Mouse (Mus musculus) forebrain, embryonic 15.5 days (tissue): Measurements from ENCODE around the gene Slpi. TPM values are rescaled to one million over a fixed set of nuclear protein-coding genes. Genes with fewer than 3 reads are reported as not detected.

ENCODE experiments used
- ATAC-seq: fragments of 200-750 bp; cut with Nextera tagmentation; replicated peaks from 2 replicates; pipeline ENCODE4 v1.8.0; 2017; ENCODE audit warnings: mild to moderate bottlenecking, moderate TSS enrichment, moderate library complexity
- H3K27ac ChIP-seq: fragments of 300-500 bp; sonication (generic); replicated peaks from 2 replicates; pipeline ENCODE4 v1.5.1; 2015; ENCODE audit warnings: mild to moderate bottlenecking, inconsistent platforms
- H3K27me3 ChIP-seq: fragments of 300-500 bp; sonication (generic); 2 replicates; pipeline ENCODE4 v1.6.1; 2015; ENCODE audit warnings: inconsistent platforms
- H3K36me3 ChIP-seq: fragments of 300-500 bp; sonication (generic); 2 replicates; pipeline ENCODE4 v1.6.1; 2015; ENCODE audit warnings: mild to moderate bottlenecking, inconsistent platforms
- H3K4me1 ChIP-seq: fragments of 300-500 bp; sonication (generic); 2 replicates; pipeline ENCODE4 v1.6.1; 2015; ENCODE audit warnings: inconsistent platforms
- H3K4me2 ChIP-seq: fragments of 300-500 bp; sonication (generic); replicated peaks from 2 replicates; pipeline ENCODE4 v1.6.1; 2015; ENCODE audit warnings: mild to moderate bottlenecking, inconsistent platforms
- H3K4me3 ChIP-seq: fragments of 300-500 bp; sonication (generic); 2 replicates; pipeline ENCODE4 v1.5.1; 2015; ENCODE audit warnings: mild to moderate bottlenecking, inconsistent platforms
- H3K9ac ChIP-seq: fragments of 300-500 bp; sonication (generic); replicated peaks from 2 replicates; pipeline ENCODE4 v1.6.1; 2015; ENCODE audit warnings: mild to moderate bottlenecking, inconsistent platforms
- H3K9me3 ChIP-seq: fragments of 300-500 bp; sonication (generic); 2 replicates; pipeline ENCODE4 v1.6.1; 2016; ENCODE audit warnings: inconsistent platforms
- WGBS: fragments of 180-500 bp; shearing (Covaris S2); methylation state at CpG from one replicate; pipeline ENCODE4 v1.1.7; 2015; ENCODE audit warnings: mixed read lengths; 5-methylcytosine and 5-hydroxymethylcytosine counted together
- polyA plus RNA-seq: library from polyadenylated mRNA; unstranded; fragments of >200 nt; fragmentation: Nextera tagmentation; extraction: Ambion mirVana; gene quantifications from 2 replicates; pipeline ENCODE4 v1.2.1, GENCODE M21; 2015

Gene Slpi
- polyA plus RNA-seq, 1 experiment from 2014 or later = not detected

DNA sequence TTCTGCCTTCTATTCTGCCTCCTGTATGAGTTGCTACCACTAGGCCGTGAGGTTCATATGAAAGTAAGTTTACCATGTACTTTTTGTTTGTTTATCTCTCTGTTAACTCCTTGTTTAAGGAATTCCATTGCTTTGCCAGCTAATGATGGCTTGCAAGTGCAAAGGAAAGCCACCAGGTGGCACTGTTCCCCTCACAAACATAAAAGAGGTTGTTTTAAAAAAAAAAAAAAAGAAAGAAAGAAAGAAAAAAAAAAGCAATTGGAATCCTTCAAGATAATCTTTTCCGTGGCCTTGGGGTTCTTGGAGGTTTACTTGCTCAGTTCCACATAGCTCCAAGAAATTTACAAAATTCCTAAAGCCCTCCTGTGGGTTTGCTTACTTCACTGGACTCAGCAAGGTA lies 28.3 kb upstream of the Slpi start:
- no peak overlapping the region for H3K4me2 ChIP-seq
- ATAC-seq = no peak
- no peaks in the 10 kb centered on the region for H3K9me3 ChIP-seq
- H3K4me3 ChIP-seq = no peak overlapping the region
- 2% methylated on average over 2 of the region's 2 CpGs for whole genome bisulfite sequencing
- no peak overlapping the region for H3K9ac ChIP-seq
- H3K36me3 ChIP-seq = no peaks in the 10 kb centered on the region
- H3K27me3 ChIP-seq = peaks cover 4% of the 10 kb centered on the region; the same call in 1 of the 2 replicates
- H3K4me1 ChIP-seq = peaks cover 3% of the 10 kb centered on the region; the same call in 1 of the 2 replicates
- no peak overlapping the region for H3K27ac ChIP-seq

GRCm38 (mm10) chr2:164414581-164414980 lies 25.7 kb upstream of the Slpi start:
- Histone ChIP-seq H3K9ac (no peak overlapping the region), H3K27me3 (peaks cover 7% of the 10 kb centered on the region; the same call in 1 of the 2 replicates), H3K9me3 (no peaks in the 10 kb centered on the region), H3K4me3 (peak overlapping the region; percentile 14), H3K4me2 (peak overlapping the region; percentile 36), H3K4me1 (peaks cover 3% of the 10 kb centered on the region; the same call in 1 of the 2 replicates), H3K36me3 (no peaks in the 10 kb centered on the region), H3K27ac (no peak overlapping the region)
- ATAC-seq = no peak
- 73% methylated on average over 10 of the region's 10 CpGs for WGBS

DNA sequence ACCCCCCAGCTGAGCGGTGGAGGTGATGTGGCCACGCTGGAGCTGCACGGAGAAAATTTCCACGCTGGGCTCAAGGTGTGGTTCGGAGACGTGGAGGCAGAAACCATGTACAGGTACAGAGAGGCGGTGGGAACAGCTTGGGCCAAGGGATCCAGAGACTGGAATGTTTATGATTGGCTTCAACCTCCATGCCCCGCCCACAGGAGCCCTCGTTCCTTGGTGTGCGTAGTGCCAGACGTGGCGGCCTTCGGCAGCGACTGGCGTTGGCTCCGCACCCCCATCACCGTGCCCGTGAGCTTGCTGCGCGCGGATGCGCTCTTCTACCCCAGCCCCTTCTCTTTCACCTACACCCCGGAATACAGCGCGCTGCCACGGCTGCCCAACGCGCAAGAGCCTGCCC lies 25.3 kb upstream of the Slpi start:
- no peak for ATAC-seq
- Histone ChIP-seq H3K27ac (no peak overlapping the region), H3K4me1 (peaks cover 3% of the 10 kb centered on the region; the same call in 1 of the 2 replicates), H3K27me3 (peaks cover 11% of the 10 kb centered on the region; the same call in 1 of the 2 replicates), H3K9ac (no peak overlapping the region), H3K4me3 (peak overlapping the region; percentile 14), H3K36me3 (no peaks in the 10 kb centered on the region), H3K9me3 (no peaks in the 10 kb centered on the region), H3K4me2 (peak overlapping the region; percentile 36)
- whole genome bisulfite sequencing = 16% methylated on average over 28 of the region's 28 CpGs

- Histone ChIP-seq H3K27ac (no peak overlapping the region), H3K9me3 (no peaks in the 10 kb centered on the region), H3K4me3 (no peak overlapping the region), H3K36me3 (no peaks in the 10 kb centered on the region), H3K27me3 (peaks cover 69% of the 10 kb centered on the region), H3K9ac (no peak overlapping the region), H3K4me1 (peaks cover 11% of the 10 kb centered on the region), H3K4me2 (no peak overlapping the region)
- no peak; the same call in 1 of the 2 replicates for ATAC-seq
- WGBS = under 1% methylated on average over 22 of the region's 22 CpGs
Measured at GRCm38 (mm10) chr2:164407708-164408107, 18.8 kb upstream of the Slpi start.

- no peaks in the 10 kb centered on the region for H3K9me3 ChIP-seq
- H3K36me3 ChIP-seq = no peaks in the 10 kb centered on the region
- H3K4me1 ChIP-seq = peaks cover 15% of the 10 kb centered on the region
- no peak overlapping the region for H3K27ac ChIP-seq
- no peak overlapping the region for H3K4me3 ChIP-seq
- H3K4me2 ChIP-seq = no peak overlapping the region
- H3K27me3 ChIP-seq = peaks cover 89% of the 10 kb centered on the region
- WGBS = 39% methylated on average over 5 of the region's 5 CpGs
- ATAC-seq = no peak
- no peak overlapping the region for H3K9ac ChIP-seq
Measured at GRCm38 (mm10) chr2:164405519-164405918, 16.6 kb upstream of the Slpi start.

- Histone ChIP-seq H3K4me1 (peaks cover 18% of the 10 kb centered on the region), H3K9me3 (no peaks in the 10 kb centered on the region), H3K9ac (no peak within 1 kb of the TSS; the same call in 1 of the 2 replicates), H3K36me3 (no peaks in the 10 kb centered on the region), H3K27ac (no peak within 1 kb of the TSS), H3K4me2 (peak within 1 kb of the TSS; percentile 32), H3K4me3 (peak within 1 kb of the TSS; percentile 18), H3K27me3 (peaks cover 94% of the 10 kb centered on the region)
- WGBS = 5% methylated on average over 9 of the region's 9 CpGs
- ATAC-seq = no peak
Measured at GRCm38 (mm10) chr2:164405060-164405459, 16.2 kb upstream of the Slpi start, which contains the start of gene Matn4. TSS of gene Matn4 (minus strand) at chr2:164405160.

- ATAC-seq = no peak
- H3K9ac ChIP-seq = no peak overlapping the region; the same call in 1 of the 2 replicates
- no peaks in the 10 kb centered on the region for H3K36me3 ChIP-seq
- H3K4me2 ChIP-seq = peak overlapping the region; percentile 32
- H3K27me3 ChIP-seq = peaks cover 95% of the 10 kb centered on the region
- peak overlapping the region; percentile 18 for H3K4me3 ChIP-seq
- peaks cover 18% of the 10 kb centered on the region for H3K4me1 ChIP-seq
- no peak overlapping the region for H3K27ac ChIP-seq
- H3K9me3 ChIP-seq = no peaks in the 10 kb centered on the region
- under 1% methylated on average over 39 of the region's 49 CpGs for WGBS
Measured at GRCm38 (mm10) chr2:164404082-164404990, 15.4 kb upstream of the Slpi start.

DNA sequence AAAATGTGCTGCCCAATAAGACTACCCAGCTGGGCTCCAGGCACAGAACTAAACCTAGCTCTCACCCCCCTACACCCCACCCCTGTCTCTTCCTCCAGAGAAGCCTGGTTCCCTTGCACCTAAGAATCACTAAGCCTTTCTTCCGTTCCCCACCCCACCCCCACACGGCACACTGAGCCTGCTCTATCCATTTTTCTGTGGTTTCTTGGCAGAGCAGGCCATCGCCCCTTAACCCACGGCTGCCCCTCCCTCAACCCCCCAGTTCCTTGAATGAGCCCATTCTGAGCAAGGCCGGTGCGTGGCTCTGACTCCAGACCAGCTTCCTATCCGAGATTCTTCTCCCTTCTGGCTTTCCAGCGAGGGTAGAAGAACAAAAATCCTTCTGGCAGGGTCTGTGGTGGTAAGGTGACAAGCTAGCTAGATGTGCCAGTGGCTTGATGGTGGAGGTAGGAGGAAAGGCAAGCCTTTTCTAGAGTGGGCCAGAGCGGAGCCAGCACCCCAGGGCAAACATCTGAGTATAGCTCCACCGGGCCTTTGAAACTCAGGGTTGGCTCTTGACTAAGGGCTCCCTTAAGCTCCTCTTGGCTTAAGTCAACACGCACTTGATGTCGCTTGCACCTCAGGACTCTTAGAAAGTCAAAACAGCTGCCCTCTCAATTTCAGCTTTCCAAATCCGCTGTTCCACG lies 14.6 kb upstream of the Slpi start:
- Histone ChIP-seq H3K36me3 (no peaks in the 10 kb centered on the region), H3K4me1 (peaks cover 18% of the 10 kb centered on the region), H3K27ac (no peak overlapping the region), H3K4me3 (no peak overlapping the region), H3K9ac (no peak overlapping the region), H3K9me3 (no peaks in the 10 kb centered on the region), H3K4me2 (no peak overlapping the region), H3K27me3 (peaks cover 93% of the 10 kb centered on the region)
- WGBS = 11% methylated on average over 14 of the region's 14 CpGs
- ATAC-seq = no peak

DNA sequence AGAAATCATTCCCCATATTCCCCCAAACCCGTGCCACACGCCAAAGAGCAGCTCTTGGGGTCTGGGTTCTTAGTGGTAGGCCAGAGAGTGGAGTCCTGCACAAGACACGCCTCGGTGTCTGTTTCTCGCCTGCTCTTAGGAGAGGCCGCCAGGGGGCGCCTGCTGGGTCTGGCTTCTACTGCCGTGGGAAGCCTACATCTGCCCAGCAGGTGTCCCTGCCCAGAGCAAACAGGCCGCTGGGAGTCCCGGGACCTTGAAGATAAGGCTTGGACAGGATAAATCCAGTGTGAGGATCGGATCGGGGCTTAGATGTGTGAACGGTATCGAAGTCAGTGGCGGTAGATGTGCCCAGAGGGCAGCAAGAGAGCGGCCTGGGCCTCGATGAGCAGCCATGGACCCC lies 14.0 kb upstream of the Slpi start, which contains the start of gene Rbpjl:
Gene Rbpjl, plus strand, starts transcription at position 236 of the 400 bp plus-strand sequence.
- no peak within 1 kb of the TSS for H3K4me2 ChIP-seq
- H3K9me3 ChIP-seq = no peaks in the 10 kb centered on the region
- no peak within 1 kb of the TSS for H3K27ac ChIP-seq
- H3K9ac ChIP-seq = no peak within 1 kb of the TSS
- H3K27me3 ChIP-seq = peaks cover 87% of the 10 kb centered on the region
- peaks cover 16% of the 10 kb centered on the region for H3K4me1 ChIP-seq
- no peak for ATAC-seq
- H3K36me3 ChIP-seq = no peaks in the 10 kb centered on the region
- no peak within 1 kb of the TSS for H3K4me3 ChIP-seq
- WGBS = 5% methylated on average over 17 of the region's 17 CpGs

- Histone ChIP-seq H3K4me2 (no peak overlapping the region), H3K27ac (no peak overlapping the region), H3K9ac (no peak overlapping the region), H3K27me3 (peaks cover 32% of the 10 kb centered on the region), H3K4me3 (no peak overlapping the region), H3K9me3 (no peaks in the 10 kb centered on the region), H3K36me3 (no peaks in the 10 kb centered on the region), H3K4me1 (peaks cover 6% of the 10 kb centered on the region; the same call in 1 of the 2 replicates)
- no peak for ATAC-seq
- WGBS = 76% methylated on average over 12 of the region's 12 CpGs
Measured at GRCm38 (mm10) chr2:164396911-164397310, 8.0 kb upstream of the Slpi start.

DNA sequence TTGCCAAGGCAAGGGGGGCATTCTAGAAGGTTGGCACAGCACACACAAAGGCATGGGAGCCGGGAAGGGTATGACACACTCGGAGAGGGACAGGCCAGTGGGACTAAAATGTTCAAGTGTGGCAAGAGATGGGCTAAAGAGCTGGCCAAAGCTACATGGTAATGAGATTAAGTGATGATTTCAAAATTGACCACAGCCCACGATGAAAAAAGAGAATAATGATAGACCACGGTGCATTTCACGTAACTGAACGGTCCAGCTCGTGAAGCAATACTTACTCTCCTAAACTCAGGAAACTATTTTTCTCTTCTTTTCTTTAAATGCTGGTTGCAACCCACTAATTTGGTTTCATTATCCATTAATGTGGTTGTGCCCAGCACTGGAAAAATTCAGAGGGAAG lies 7.2 kb upstream of the Slpi start:
- H3K4me3 ChIP-seq = no peak overlapping the region
- 91% methylated on average over 7 of the region's 7 CpGs for WGBS
- H3K9me3 ChIP-seq = no peaks in the 10 kb centered on the region
- H3K4me1 ChIP-seq = peaks cover 6% of the 10 kb centered on the region; the same call in 1 of the 2 replicates
- H3K4me2 ChIP-seq = no peak overlapping the region
- no peaks in the 10 kb centered on the region for H3K36me3 ChIP-seq
- H3K27ac ChIP-seq = no peak overlapping the region
- no peak for ATAC-seq
- H3K27me3 ChIP-seq = peaks cover 24% of the 10 kb centered on the region
- no peak overlapping the region for H3K9ac ChIP-seq

DNA sequence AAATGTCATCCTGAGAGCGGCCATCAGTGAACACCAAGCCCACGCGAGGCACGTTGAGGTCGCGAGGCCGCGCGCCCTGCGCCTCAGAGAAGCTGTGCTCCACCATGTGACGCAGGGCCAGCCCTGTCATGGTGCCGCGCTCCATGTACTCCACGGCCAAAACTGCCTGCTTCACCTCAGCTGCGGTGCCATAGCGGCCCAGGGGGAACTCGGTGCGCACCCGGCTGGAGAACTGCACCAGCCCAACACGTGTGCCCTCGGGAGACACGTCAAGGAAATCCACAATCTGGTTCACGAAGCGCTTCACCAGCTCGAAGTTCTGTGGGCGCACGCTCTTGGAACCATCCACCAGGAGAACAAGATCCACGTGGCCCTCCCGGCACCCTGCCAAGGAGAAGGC lies 4.2 kb upstream of the Slpi start:
- H3K4me3 ChIP-seq = no peak overlapping the region
- no peak for ATAC-seq
- WGBS = 82% methylated on average over 29 of the region's 29 CpGs
- H3K4me1 ChIP-seq = peaks cover 9% of the 10 kb centered on the region
- no peak overlapping the region for H3K9ac ChIP-seq
- H3K9me3 ChIP-seq = no peaks in the 10 kb centered on the region
- H3K4me2 ChIP-seq = no peak overlapping the region
- H3K36me3 ChIP-seq = no peaks in the 10 kb centered on the region
- H3K27ac ChIP-seq = no peak overlapping the region
- H3K27me3 ChIP-seq = no peaks in the 10 kb centered on the region; the same call in 1 of the 2 replicates
